ENCODE assay signal across 12 mouse cellular contexts in the genomic region with DNA sequence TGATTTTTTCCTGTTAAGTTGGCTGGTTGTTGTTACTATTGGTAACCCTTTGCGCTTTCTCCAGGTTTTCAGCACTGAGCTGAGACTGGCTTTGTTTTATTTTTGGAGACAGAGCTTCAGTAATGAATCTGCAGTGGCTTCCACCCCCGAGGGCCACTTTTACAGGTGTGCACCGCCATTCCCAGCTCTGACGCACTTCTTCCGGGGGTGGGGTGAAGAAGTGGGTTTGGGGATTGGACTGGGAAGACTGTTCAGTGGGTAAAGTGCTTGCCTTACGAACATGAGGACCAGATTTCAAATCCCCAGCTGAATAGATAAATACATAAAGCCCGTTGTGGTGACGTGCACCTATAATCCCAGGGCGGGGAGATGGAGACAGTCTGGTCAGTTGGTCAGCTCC.
"Had no signal": no experiment of that assay in that cellular context is flagged by ENCODE, and none has a peak within 500 bp of the region (broad histone marks: within the 10 kb centered on the region; RNA-seq: fewer than 3 reads in every experiment).

No protein-coding gene starts in this region.

- DNase-seq: kidney, adult 8-10 months; kidney, postnatal 25 days; lung, postnatal 14 days; retina, postnatal 1 day; right cerebral cortex, postnatal 14 days; thymus, postnatal 36 days had no signal

- H3K9ac ChIP-seq: hindbrain, embryonic 14.5 days; liver, embryonic 15.5 days; neural tube, embryonic 12.5 days had no signal

- H3K27me3 ChIP-seq: liver, embryonic 15.5 days; neural tube, embryonic 12.5 days had no signal

- H3K4me2 ChIP-seq: hindbrain, embryonic 14.5 days; liver, embryonic 11.5 days; liver, embryonic 15.5 days; neural tube, embryonic 12.5 days had no signal

- H3K36me3 ChIP-seq: limb, embryonic 10.5 days; liver, embryonic 15.5 days; neural tube, embryonic 12.5 days had no signal

- H3K27ac ChIP-seq: hindbrain, embryonic 14.5 days; left cerebral cortex, adult 2 months; limb, embryonic 10.5 days; liver, embryonic 15.5 days; neural tube, embryonic 12.5 days had no signal

- H3K4me1 ChIP-seq: liver, embryonic 15.5 days had no signal

- H3K4me3 ChIP-seq: left cerebral cortex, adult 2 months; limb, embryonic 10.5 days; liver, embryonic 15.5 days; neural tube, embryonic 12.5 days had no signal

- H3K9me3 ChIP-seq: limb, embryonic 10.5 days; liver, embryonic 15.5 days; neural tube, embryonic 12.5 days had no signal
